Mouse (Mus musculus): Measurements from ENCODE around the gene Phactr2. TPM values are rescaled to one million over a fixed set of nuclear protein-coding genes. Genes with fewer than 3 reads are reported as not detected.

Gene Phactr2
- total and polyA plus RNA-seq, 3 experiments: not detected

DNA sequence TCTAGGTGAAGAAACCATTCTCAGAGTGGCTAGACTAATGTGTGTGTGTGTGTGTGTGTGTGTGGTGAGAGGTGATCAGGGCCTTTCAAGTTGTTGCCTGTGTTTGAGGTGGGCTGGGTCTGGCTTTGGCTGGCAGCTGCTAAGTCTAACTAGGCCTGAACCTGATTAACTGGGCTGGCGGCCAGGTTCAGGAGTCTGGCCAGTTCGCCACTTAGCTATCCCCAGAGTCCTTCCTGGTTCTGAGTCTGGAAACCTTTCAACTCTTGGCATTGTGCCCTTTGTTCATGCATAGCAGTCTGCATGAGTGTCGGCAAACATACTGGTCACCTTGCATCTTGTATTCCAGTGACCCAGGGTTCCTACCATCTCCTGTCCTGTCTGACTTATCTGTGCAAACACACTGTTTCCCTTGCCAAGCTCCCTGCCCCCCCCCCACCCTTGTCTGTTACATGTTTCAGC is 27.4 kb downstream of the Phactr2 start:
- Histone ChIP-seq H3K36me3 (ENCODE audit: control insufficient read depth in 1 of 2, insufficient read depth in 2 of 2, low read length in 2 of 2) (no peaks in the 10 kb centered on the region), H3K9me3 (replicated peaks; ENCODE audit: insufficient read depth, low read length) (no peaks in the 10 kb centered on the region), H3K4me1 (ENCODE audit: control insufficient read depth in 1 of 2, insufficient read depth in 2 of 2, low read length in 2 of 2) (no peaks in the 10 kb centered on the region), H3K27ac (ENCODE audit: control insufficient read depth, low read depth, low read length) (no peak overlapping the region), H3K27me3 (ENCODE audit: control insufficient read depth in 1 of 2, insufficient read depth in 2 of 2, low read length in 2 of 2) (no peaks in the 10 kb centered on the region), H3K79me2 (ENCODE audit: control insufficient read depth, insufficient read depth, low read length, poor library complexity) (no peaks in the 10 kb centered on the region), H3K9ac (ENCODE audit: control insufficient read depth, low read depth, low read length, poor library complexity, severe bottlenecking) (no peak overlapping the region), H3K4me3 (ENCODE audit: control insufficient read depth in 1 of 2, insufficient read depth in 1 of 2, low read depth in 2 of 2, low read length in 2 of 2) (no peak overlapping the region)
- TF ChIP-seq MYB (IDR thresholded peaks at IDR 0.05; ENCODE audit: low read depth, low read length) (no peak), ELF1 (IDR thresholded peaks at IDR 0.05; ENCODE audit: low read depth, low read length) (no peak), CTCF (IDR thresholded peaks at IDR 0.05 in 2 of 3, conservative IDR thresholded peaks at IDR 0.05 in 1 of 3; ENCODE audit: control insufficient read depth in 1 of 3, insufficient read depth in 1 of 3, low read depth in 2 of 3, low read length in 3 of 3, poor library complexity in 1 of 3, severe bottlenecking in 1 of 3) (no peak), JUND (IDR thresholded peaks at IDR 0.05; ENCODE audit: low read depth, low read length) (no peak)
- no peak for DNase-seq (ENCODE audit: low read depth, low spot score)

- no peaks in the 10 kb centered on the region for H3K4me1 ChIP-seq (ENCODE audit: control insufficient read depth in 1 of 2, insufficient read depth in 2 of 2, low read length in 2 of 2)
- H3K27ac ChIP-seq (ENCODE audit: control insufficient read depth, low read depth, low read length): no peak overlapping the region
- no peak overlapping the region for H3K9ac ChIP-seq (ENCODE audit: control insufficient read depth, low read depth, low read length, poor library complexity, severe bottlenecking)
- TF ChIP-seq MXI1 (IDR thresholded peaks at IDR 0.05; ENCODE audit: low read depth, low read length) (no peak), CHD1 (IDR thresholded peaks at IDR 0.05; ENCODE audit: low read depth, low read length) (no peak), TBP (IDR thresholded peaks at IDR 0.05; ENCODE audit: low read depth, low read length) (no peak), MEF2A (IDR thresholded peaks at IDR 0.05; ENCODE audit: extremely low read depth, insufficient replicate concordance, low read depth, low read length, poor library complexity, severe bottlenecking) (no peak), SIN3A (IDR thresholded peaks at IDR 0.05; ENCODE audit: low read length) (no peak), MYC (IDR thresholded peaks at IDR 0.05; ENCODE audit: low read depth, low read length) (no peak), SMC3 (IDR thresholded peaks at IDR 0.05; ENCODE audit: low read depth, low read length) (no peak), UBTF (IDR thresholded peaks at IDR 0.05; ENCODE audit: borderline replicate concordance, insufficient read depth, low read depth, low read length) (no peak)
- no peak for DNase-seq (ENCODE audit: low read depth, low spot score)
- H3K27me3 ChIP-seq (ENCODE audit: control insufficient read depth in 1 of 2, insufficient read depth in 2 of 2, low read length in 2 of 2): no peaks in the 10 kb centered on the region
- H3K36me3 ChIP-seq (ENCODE audit: control insufficient read depth in 1 of 2, insufficient read depth in 2 of 2, low read length in 2 of 2): no peaks in the 10 kb centered on the region
- no peak overlapping the region for H3K4me3 ChIP-seq (ENCODE audit: control insufficient read depth in 1 of 2, insufficient read depth in 1 of 2, low read depth in 2 of 2, low read length in 2 of 2)
- no peaks in the 10 kb centered on the region for H3K79me2 ChIP-seq (ENCODE audit: control insufficient read depth, insufficient read depth, low read length, poor library complexity)
- no peaks in the 10 kb centered on the region for H3K9me3 ChIP-seq (replicated peaks; ENCODE audit: insufficient read depth, low read length)
These were observed 30.0 kb downstream of the Phactr2 start for GRCm38 (mm10) chr10:13444257-13444656.

- Histone ChIP-seq H3K27ac (ENCODE audit: control insufficient read depth, low read depth, low read length) (no peak overlapping the region), H3K9me3 (replicated peaks; ENCODE audit: insufficient read depth, low read length) (no peaks in the 10 kb centered on the region), H3K4me3 (ENCODE audit: control insufficient read depth in 1 of 2, insufficient read depth in 1 of 2, low read depth in 2 of 2, low read length in 2 of 2) (no peak overlapping the region), H3K4me1 (ENCODE audit: control insufficient read depth in 1 of 2, insufficient read depth in 2 of 2, low read length in 2 of 2) (no peaks in the 10 kb centered on the region), H3K27me3 (ENCODE audit: control insufficient read depth in 1 of 2, insufficient read depth in 2 of 2, low read length in 2 of 2) (no peaks in the 10 kb centered on the region), H3K36me3 (ENCODE audit: control insufficient read depth in 1 of 2, insufficient read depth in 2 of 2, low read length in 2 of 2) (no peaks in the 10 kb centered on the region), H3K79me2 (ENCODE audit: control insufficient read depth, insufficient read depth, low read length, poor library complexity) (no peaks in the 10 kb centered on the region), H3K9ac (ENCODE audit: control insufficient read depth, low read depth, low read length, poor library complexity, severe bottlenecking) (no peak overlapping the region)
- DNase-seq (ENCODE audit: low read depth, low spot score): no peak
- TF ChIP-seq NRF1 (IDR thresholded peaks at IDR 0.05; ENCODE audit: insufficient read depth, low read depth, low read length, poor library complexity, severe bottlenecking): no peak
These were observed 30.6 kb downstream of the Phactr2 start for GRCm38 (mm10) chr10:13443647-13444046.
